Mouse (Mus musculus) liver, embryonic 14.5 days (tissue): ENCODE data around the gene Trim21. TPM values are rescaled to one million over a fixed set of nuclear protein-coding genes. Genes with fewer than 3 reads are reported as not detected.
A peak's percentile ranks its signal among the peaks of the same experiment; 100 is the strongest.

Source experiments
- ATAC-seq: fragments of 200-750 bp; cut with Nextera tagmentation; 2 replicates; pipeline ENCODE4 v1.8.0; 2017; ENCODE audit warnings: moderate number of reproducible peaks, mild to moderate bottlenecking, moderate library complexity; ENCODE audit not compliant: insufficient read depth
- DNase-seq, 3 experiments: peaks; one replicate each; pipeline ENCODE4 v3.0.0-alpha.2; 2012 to 2013; ENCODE audit warnings: low read depth in 3 of 3, low spot score in 3 of 3
- H3K27ac ChIP-seq: fragments of 300-500 bp; sonication (generic); 2 replicates; pipeline ENCODE4 v1.5.1; 2014; ENCODE audit warnings: moderate library complexity, mild to moderate bottlenecking, control low read depth, inconsistent platforms
- H3K27me3 ChIP-seq: fragments of 300-500 bp; sonication (generic); 2 replicates; pipeline ENCODE4 v1.6.1; 2014; ENCODE audit warnings: mild to moderate bottlenecking, low read length, moderate library complexity; ENCODE audit not compliant: control insufficient read depth, insufficient read depth
- H3K36me3 ChIP-seq: fragments of 300-500 bp; sonication (generic); replicated peaks from 2 replicates; pipeline ENCODE4 v1.6.1; 2014; ENCODE audit warnings: low read depth; ENCODE audit not compliant: control insufficient read depth, insufficient read depth
- H3K4me1 ChIP-seq, 2 experiments: fragments of 200-500 bp in 1 of 2; fragments of 300-500 bp in 1 of 2; sonication (generic) in 1 of 2; replicated peaks; 2 replicates each; pipeline ENCODE4 v1.6.1; 2012 to 2014; ENCODE audit warnings: antibody characterized with exemption in 1 of 2, inconsistent platforms in 1 of 2, low read length in 1 of 2; ENCODE audit not compliant: control insufficient read depth in 2 of 2, insufficient read depth in 2 of 2
- H3K4me2 ChIP-seq: fragments of 300-500 bp; sonication (generic); 2 replicates; pipeline ENCODE4 v1.6.1; 2014; ENCODE audit warnings: low read depth, mild to moderate bottlenecking, control low read depth, moderate library complexity
- H3K4me3 ChIP-seq, 2 experiments: fragments of 200-500 bp in 1 of 2; fragments of 300-500 bp in 1 of 2; sonication (generic) in 1 of 2; 2 replicates each; pipeline ENCODE4 v1.5.1; 2012 to 2014; ENCODE audit warnings: low read depth in 2 of 2, low read length in 2 of 2, mild to moderate bottlenecking in 2 of 2, control low read depth in 1 of 2, inconsistent platforms in 1 of 2, moderate library complexity in 1 of 2; ENCODE audit not compliant: insufficient read depth in 1 of 2
- H3K9ac ChIP-seq: fragments of 300-500 bp; sonication (generic); replicated peaks from 2 replicates; pipeline ENCODE4 v1.6.1; 2014; ENCODE audit warnings: mild to moderate bottlenecking, control low read depth, moderate library complexity
- H3K9me3 ChIP-seq: fragments of 300-500 bp; sonication (generic); 2 replicates; pipeline ENCODE4 v1.6.1; 2016; ENCODE audit warnings: low read length, mixed read lengths; ENCODE audit not compliant: control insufficient read depth
- CTCF ChIP-seq: IDR thresholded peaks from 2 replicates; pipeline ENCODE4 v1.5.1; 2016; ENCODE audit warnings: antibody characterized with exemption, low read depth, control low read depth
- EP300 ChIP-seq: IDR thresholded peaks from 2 replicates; pipeline ENCODE4 v1.6.1; 2016; ENCODE audit warnings: antibody characterized with exemption, low read depth
- WGBS: fragments of 180-500 bp; shearing (Covaris S2); extraction: QIAGEN DNeasy Blood & Tissue Kit; methylation state at CpG from one replicate; pipeline ENCODE4 v1.1.7; 2014; ENCODE audit not compliant: insufficient replicate concordance; 5-methylcytosine and 5-hydroxymethylcytosine counted together
- polyA plus RNA-seq, 2 experiments: library from polyadenylated mRNA; depleted of rRNA in 1 of 2; stranded (reverse) in 1 of 2; unstranded in 1 of 2; fragments of >200 nt; fragmentation: Nextera tagmentation in 1 of 2; extraction: Ambion mirVana in 1 of 2; gene quantifications; 2 replicates each; pipeline versions ENCODE4 v1.2.1 to v1.2.3; 2012 to 2014

The Trim21 gene
- polyA plus RNA-seq, 2 experiments, result 0.58 to 3.0 TPM

- peaks cover 0 to 4% of the 10 kb centered on the region in 2 experiments; a peak in 1 of 4 replicates for H3K4me1 ChIP-seq
- no peak overlapping the region for H3K4me3 ChIP-seq
- H3K27ac ChIP-seq, result no peak overlapping the region
- no peaks in the 10 kb centered on the region; the same call in 1 of the 2 replicates for H3K27me3 ChIP-seq
- no peaks in the 10 kb centered on the region for H3K36me3 ChIP-seq
- H3K4me2 ChIP-seq, result no peak overlapping the region
- DNase-seq, result no peak
- TF ChIP-seq EP300 (no peak), CTCF (no peak)
- no peak overlapping the region for H3K9ac ChIP-seq
- 40% methylated on average over 10 of the region's 10 CpGs for WGBS
- no peaks in the 10 kb centered on the region for H3K9me3 ChIP-seq
- ATAC-seq, result no peak
These were observed 48.8 kb downstream of the Trim21 start for GRCm38 (mm10) chr7:102516261-102517050.

GRCm38 (mm10) chr7:102514144-102514543 is 51.1 kb downstream of the Trim21 start:
- no peak for TF ChIP-seq CTCF
- TF ChIP-seq EP300, result no peak
- ATAC-seq, result no peak

GRCm38 (mm10) chr7:102512814-102513435 is 52.4 kb downstream of the Trim21 start:
- Histone ChIP-seq H3K9ac (peak overlapping the region; percentile 23), H3K4me3 (peak overlapping the region; percentile 20 to 44; a peak in 3 of 4 replicates), H3K27me3 (no peaks in the 10 kb centered on the region; the same call in 1 of the 2 replicates), H3K9me3 (no peaks in the 10 kb centered on the region), H3K4me1 (peaks cover 0 to 4% of the 10 kb centered on the region in 2 experiments; a peak in 1 of 4 replicates), H3K27ac (no peak overlapping the region), H3K36me3 (no peaks in the 10 kb centered on the region), H3K4me2 (peak overlapping the region; percentile 69)
- peak; percentile 22 to 33 (median 30) for DNase-seq
- ATAC-seq, result peak; percentile 77
- TF ChIP-seq CTCF, result peak; percentile 80
- no peak for TF ChIP-seq EP300
- 2% methylated on average over 54 of the region's 54 CpGs for WGBS

More at GRCm38 (mm10) chr7:102514144-102514543, 51.1 kb downstream of the Trim21 start:
- Histone ChIP-seq H3K4me2 (no peak overlapping the region), H3K9me3 (no peaks in the 10 kb centered on the region), H3K27me3 (no peaks in the 10 kb centered on the region; the same call in 1 of the 2 replicates), H3K4me3 (no peak overlapping the region), H3K4me1 (peaks cover 0 to 4% of the 10 kb centered on the region in 2 experiments; a peak in 1 of 4 replicates), H3K9ac (no peak overlapping the region), H3K36me3 (no peaks in the 10 kb centered on the region), H3K27ac (no peak overlapping the region)
- no peak for DNase-seq
- 5% methylated on average over 4 of the region's 4 CpGs for WGBS

GRCm38 (mm10) chr7:102511927-102512326 is 53.4 kb downstream of the Trim21 start:
- Histone ChIP-seq H3K4me1 (peaks cover 0 to 4% of the 10 kb centered on the region in 2 experiments; a peak in 1 of 4 replicates), H3K27ac (no peak overlapping the region), H3K4me3 (no peak overlapping the region), H3K4me2 (no peak overlapping the region), H3K9ac (no peak overlapping the region), H3K9me3 (no peaks in the 10 kb centered on the region), H3K36me3 (no peaks in the 10 kb centered on the region), H3K27me3 (no peaks in the 10 kb centered on the region; the same call in 1 of the 2 replicates)
- no peak for ATAC-seq
- TF ChIP-seq CTCF (no peak), EP300 (no peak)
- DNase-seq, result no peak
- 59% methylated on average over 10 of the region's 10 CpGs for WGBS

GRCm38 (mm10) chr7:102509726-102510125 is 55.6 kb downstream of the Trim21 start:
- H3K4me2 ChIP-seq, result no peak overlapping the region
- no peaks in the 10 kb centered on the region for H3K9me3 ChIP-seq
- no peak overlapping the region for H3K9ac ChIP-seq
- H3K36me3 ChIP-seq, result no peaks in the 10 kb centered on the region
- TF ChIP-seq CTCF (no peak), EP300 (no peak)
- ATAC-seq, result no peak
- H3K27ac ChIP-seq, result no peak overlapping the region
- H3K27me3 ChIP-seq, result no peaks in the 10 kb centered on the region; the same call in 1 of the 2 replicates
- H3K4me3 ChIP-seq, result no peak overlapping the region
- 59% methylated on average over 7 of the region's 7 CpGs for WGBS
- peaks cover 0 to 4% of the 10 kb centered on the region in 2 experiments; a peak in 1 of 4 replicates for H3K4me1 ChIP-seq
- DNase-seq, result no peak
